Mouse (Mus musculus) splenic B cell, adult 2 months (primary cell): ENCODE measurements around the gene Apbb1.

Experiments used
- DNase-seq: peaks from one replicate; pipeline ENCODE4 v3.0.0-alpha.2; 2011; ENCODE audit warnings: low read depth, low spot score
- H3K27me3 ChIP-seq: 2 replicates; pipeline ENCODE4 v1.6.1; 2012; ENCODE audit warnings: mild to moderate bottlenecking, low read length, moderate library complexity, mixed read lengths; ENCODE audit not compliant: control insufficient read depth, poor library complexity, insufficient read depth, severe bottlenecking
- H3K36me3 ChIP-seq: 2 replicates; pipeline ENCODE4 v1.6.1; 2012; ENCODE audit warnings: mild to moderate bottlenecking, low read length, moderate library complexity, mixed read lengths; ENCODE audit not compliant: control insufficient read depth, poor library complexity, insufficient read depth, severe bottlenecking

The Apbb1 gene

DNA sequence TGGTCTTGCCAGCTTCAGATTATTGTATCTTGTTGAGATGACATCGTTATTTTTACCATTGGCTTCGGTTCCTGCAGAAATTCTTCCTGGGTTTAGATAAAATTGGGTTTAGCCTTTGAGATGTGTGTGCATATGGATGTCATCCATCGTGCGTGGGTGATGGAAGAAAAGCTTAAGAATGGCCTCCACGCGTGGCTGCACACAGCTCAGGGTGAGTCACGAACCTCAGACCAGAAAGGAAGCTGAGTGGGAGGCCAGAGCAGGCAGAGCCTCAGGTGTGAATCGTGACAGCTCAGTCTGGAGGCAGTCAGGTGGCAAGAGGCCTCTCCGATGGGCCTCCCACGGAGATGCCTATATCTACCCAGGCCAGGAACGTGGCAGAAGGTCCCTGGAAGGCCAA is 62.1 kb downstream of the Apbb1 start:
- H3K36me3 ChIP-seq = no peaks in the 10 kb centered on the region
- DNase-seq = no peak
- no peaks in the 10 kb centered on the region for H3K27me3 ChIP-seq

DNA sequence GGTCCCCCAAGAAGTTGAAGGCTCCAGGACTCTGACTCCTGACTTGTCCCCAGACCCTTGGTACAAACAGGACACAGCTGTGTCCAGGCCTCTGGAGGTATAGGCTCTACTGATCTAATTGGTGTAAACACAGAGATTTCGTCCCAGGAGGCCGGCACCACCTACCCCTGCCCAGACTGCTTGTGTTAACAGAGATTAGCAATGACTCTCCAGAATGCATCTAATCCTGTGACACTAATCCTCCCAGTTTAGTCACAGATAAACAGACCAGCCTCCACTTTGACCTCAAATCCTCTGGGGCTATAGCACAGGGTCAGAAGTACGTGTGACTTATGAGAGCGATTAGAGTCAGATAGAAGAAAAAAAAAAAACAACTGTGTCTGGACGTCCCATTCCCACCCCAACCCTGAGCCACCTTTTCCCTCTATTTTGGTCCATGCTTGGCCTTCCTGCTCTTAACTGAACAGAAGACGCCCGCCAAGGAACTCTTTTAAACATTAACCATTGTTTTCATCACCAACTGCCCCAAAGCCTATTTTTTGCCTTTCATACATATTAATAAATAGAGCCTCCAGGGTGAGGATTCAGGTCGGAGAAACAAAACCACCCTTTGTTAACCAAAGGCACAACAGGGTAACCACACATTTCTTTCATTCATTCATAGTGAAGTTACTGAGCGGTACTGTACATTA is 64.6 kb downstream of the Apbb1 start:
- Histone ChIP-seq H3K27me3 (no peaks in the 10 kb centered on the region), H3K36me3 (no peaks in the 10 kb centered on the region)
- no peak for DNase-seq

DNA sequence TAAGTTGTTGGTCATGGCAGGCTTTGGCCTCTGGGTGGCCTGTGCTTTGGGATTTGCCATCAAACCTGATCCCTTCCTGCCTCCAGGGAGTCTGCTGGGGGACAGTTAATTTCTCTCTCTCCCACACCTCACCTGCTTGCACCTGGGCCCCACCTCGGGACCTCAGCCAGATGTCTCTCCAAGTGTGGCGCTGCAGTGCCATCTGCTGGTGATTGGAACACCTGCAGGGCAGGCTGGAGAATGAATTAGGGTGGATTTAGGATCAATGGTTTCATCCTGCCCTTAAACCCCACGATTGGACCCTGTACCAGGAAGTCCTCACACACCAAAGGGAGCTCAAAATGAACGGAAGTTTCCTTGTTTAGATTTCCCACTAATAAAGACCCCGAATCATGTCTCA is 66.3 kb downstream of the Apbb1 start:
- no peaks in the 10 kb centered on the region for H3K36me3 ChIP-seq
- DNase-seq = peak; percentile 69
- H3K27me3 ChIP-seq = no peaks in the 10 kb centered on the region

- H3K36me3 ChIP-seq = no peaks in the 10 kb centered on the region
- H3K27me3 ChIP-seq = no peaks in the 10 kb centered on the region
- no peak for DNase-seq
These were observed 66.9 kb downstream of the Apbb1 start for GRCm38 (mm10) chr7:105514561-105514960.

GRCm38 (mm10) chr7:105513845-105514291 is 67.6 kb downstream of the Apbb1 start:
- no peak for DNase-seq
- H3K36me3 ChIP-seq = no peaks in the 10 kb centered on the region
- H3K27me3 ChIP-seq = no peaks in the 10 kb centered on the region

DNA sequence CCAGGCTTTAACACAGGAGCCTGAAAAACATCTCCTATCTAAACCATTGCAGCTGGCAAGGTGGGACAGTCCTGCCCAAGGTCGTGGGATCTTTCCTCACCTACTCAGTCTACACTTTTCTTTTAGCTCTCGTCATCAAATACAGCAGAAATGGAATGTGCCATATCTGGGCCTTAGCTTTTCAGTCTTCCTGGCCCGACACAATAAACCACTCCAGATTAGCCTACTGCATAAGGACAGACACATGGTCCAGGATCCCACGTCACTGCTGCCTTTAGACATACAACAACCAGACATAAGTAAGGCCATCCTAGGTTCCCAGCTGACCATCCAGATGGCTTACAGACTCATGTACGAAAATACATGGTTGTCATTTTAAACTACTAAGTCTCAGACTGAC is 71.3 kb downstream of the Apbb1 start:
- no peak for DNase-seq
- no peaks in the 10 kb centered on the region for H3K36me3 ChIP-seq
- no peaks in the 10 kb centered on the region for H3K27me3 ChIP-seq
